Mouse (Mus musculus): ENCODE measurements around the gene Gm9887.

DNA sequence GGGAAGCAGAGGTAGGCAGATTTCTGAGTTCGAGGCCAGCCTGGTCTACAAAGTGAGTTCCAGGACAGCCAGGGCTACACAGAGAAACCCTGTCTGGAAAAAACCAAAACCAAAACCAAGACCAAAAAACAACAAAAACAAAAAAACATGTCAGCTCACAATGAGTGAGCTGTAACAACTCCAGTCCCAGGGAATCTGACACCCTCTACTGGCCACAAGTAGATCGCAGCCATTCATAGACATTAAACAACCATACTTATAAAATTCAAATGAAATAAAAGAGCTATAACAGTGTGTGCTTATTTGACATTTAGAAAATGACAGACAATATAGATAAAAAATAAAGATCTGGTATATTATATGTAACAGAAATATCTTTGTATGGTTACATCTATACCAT lies 38.7 kb downstream of the Gm9887 start:
- TF ChIP-seq CTCF (conservative IDR thresholded peaks at IDR 0.05; ENCODE audit: insufficient read depth, insufficient read length, low read depth, low read length) (peak; percentile 41), POLR2A (IDR thresholded peaks at IDR 0.05; ENCODE audit: low read depth, low read length) (no peak)
